Comparison of ENCODE assay signal across 9 mouse cellular contexts in the genomic region with DNA sequence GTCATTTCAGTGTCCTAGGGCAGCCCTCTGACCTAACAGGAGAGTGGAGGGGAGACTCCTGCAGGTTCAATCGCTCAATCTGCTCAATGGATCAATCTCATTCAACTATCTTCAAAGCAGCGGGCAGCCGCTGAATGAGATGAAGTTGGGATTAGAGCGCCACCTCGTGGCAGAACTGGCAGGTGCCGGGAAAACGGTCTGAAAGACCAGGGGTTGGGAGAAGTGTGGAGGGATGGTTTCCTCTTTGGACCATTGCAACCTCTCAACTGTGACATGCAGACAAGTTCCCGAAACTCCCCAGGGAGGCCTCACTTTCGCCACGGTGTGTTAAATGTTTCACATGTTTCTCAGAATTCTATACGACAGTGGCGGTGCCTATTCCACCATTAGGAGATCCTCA. TPM values are rescaled to one million over a fixed set of nuclear protein-coding genes. Genes with fewer than 3 reads are reported as not detected.
DNase-seq lines count a peak whose midpoint lies in the region; ATAC-seq and TF ChIP-seq lines count a peak whose summit lies in the region.
"Had no signal": no experiment of that assay in that cellular context is flagged by ENCODE, and none has a peak within 500 bp of the region (broad histone marks: within the 10 kb centered on the region; RNA-seq: fewer than 3 reads in every experiment).

No protein-coding gene starts in this region.

- H3K4me1 ChIP-seq in ES-Bruce4 (ENCODE audit: control insufficient read depth, insufficient read depth, low read length), result no peaks in the 10 kb centered on the region
- peaks cover 30% of the 10 kb centered on the region for H3K4me1 ChIP-seq in forebrain, embryonic 13.5 days
- H3K4me1 ChIP-seq in hindbrain, embryonic 11.5 days (replicated peaks; ENCODE audit: control insufficient read depth, insufficient read depth, low read length), result 0 out of 2 replicates have a peak, but pooled peaks cover 3% of the 10 kb centered on the region

- peak overlapping the region; percentile 40 for H3K4me2 ChIP-seq in forebrain, embryonic 13.5 days
- H3K4me2 ChIP-seq in hindbrain, embryonic 11.5 days (replicated peaks; ENCODE audit: low read depth, low read length), result no peak overlapping the region

- peak; percentile 97 for TF ChIP-seq CTCF in ES-Bruce4 (IDR thresholded peaks at IDR 0.05; ENCODE audit: low read depth, low read length)

- no peak for TF ChIP-seq POLR2A in ES-Bruce4 (IDR thresholded peaks at IDR 0.05; ENCODE audit: insufficient read depth, low read length)

- no peak for ATAC-seq in forebrain, embryonic 13.5 days
- no peak for ATAC-seq in hindbrain, embryonic 11.5 days (ENCODE audit: low FRiP score)

- peaks cover 9% of the 10 kb centered on the region; the same call in 1 of the 2 replicates for H3K36me3 ChIP-seq in ES-Bruce4 (ENCODE audit: control insufficient read depth, insufficient read depth, low read length, poor library complexity, severe bottlenecking)
- peaks cover 53% of the 10 kb centered on the region for H3K36me3 ChIP-seq in forebrain, embryonic 13.5 days (ENCODE audit: poor library complexity, severe bottlenecking)
- H3K36me3 ChIP-seq in hindbrain, embryonic 11.5 days (ENCODE audit: control insufficient read depth, insufficient read depth, low read length), result no peaks in the 10 kb centered on the region

- H3K4me3 ChIP-seq in ES-Bruce4 (ENCODE audit: low read depth, low read length), result no peak overlapping the region
- 0 out of 2 replicates have a peak overlapping the region, but pooled peaks have one; percentile 10 for H3K4me3 ChIP-seq in forebrain, embryonic 13.5 days
- H3K4me3 ChIP-seq in hindbrain, embryonic 11.5 days (ENCODE audit: low read depth, low read length), result no peak overlapping the region

- WGBS in forebrain, embryonic 13.5 days, result 13% methylated on average over 12 of the region's 12 CpGs
- WGBS in hindbrain, embryonic 11.5 days, result 14% methylated on average over 12 of the region's 12 CpGs

- H3K27ac ChIP-seq in ES-Bruce4 (ENCODE audit: insufficient read depth, low read length), result no peak overlapping the region
- H3K27ac ChIP-seq in forebrain, embryonic 13.5 days, result no peak overlapping the region
- H3K27ac ChIP-seq in hindbrain, embryonic 11.5 days (ENCODE audit: low read depth, low read length), result no peak overlapping the region

- peak; percentile 34 for DNase-seq in brain, embryonic 18.5 days (ENCODE audit: low read depth, low spot score)
- peak; percentile 94 for DNase-seq in hindbrain, embryonic 11.5 days (ENCODE audit: low spot score)
- DNase-seq in layer of hippocampus, postnatal 14 days (ENCODE audit: low spot score in 2 of 2), result peak; percentile 83 to 86
- peak; percentile 81 to 91 for DNase-seq in lung, postnatal 4 days
- peak; percentile 76 for DNase-seq in right cerebral cortex, adult 18-20 months
- peak; percentile 62 for DNase-seq in urinary bladder, postnatal 10 days (ENCODE audit: low spot score)

- no peak overlapping the region for H3K9ac ChIP-seq in ES-Bruce4 (ENCODE audit: low read depth, poor library complexity, severe bottlenecking)
- H3K9ac ChIP-seq in forebrain, embryonic 13.5 days, result peak overlapping the region; percentile 27; the same call in 1 of the 2 replicates
- H3K9ac ChIP-seq in hindbrain, embryonic 11.5 days (ENCODE audit: low read depth, low read length), result no peak overlapping the region

- H3K27me3 ChIP-seq in ES-Bruce4 (ENCODE audit: control insufficient read depth, insufficient read depth, low read length, poor library complexity, severe bottlenecking), result no peaks in the 10 kb centered on the region
- no peaks in the 10 kb centered on the region for H3K27me3 ChIP-seq in forebrain, embryonic 13.5 days
- no peaks in the 10 kb centered on the region for H3K27me3 ChIP-seq in hindbrain, embryonic 11.5 days (ENCODE audit: control insufficient read depth, insufficient read depth, low read length)

- TF ChIP-seq EP300 in ES-Bruce4 (IDR thresholded peaks at IDR 0.05; ENCODE audit: insufficient read depth, low read depth, low read length), result no peak

- H3K9me3 ChIP-seq in ES-Bruce4 (replicated peaks; ENCODE audit: control insufficient read depth, insufficient read depth, low read length, poor library complexity, severe bottlenecking), result no peaks in the 10 kb centered on the region
- H3K9me3 ChIP-seq in forebrain, embryonic 13.5 days (replicated peaks), result no peaks in the 10 kb centered on the region
- no peaks in the 10 kb centered on the region for H3K9me3 ChIP-seq in hindbrain, embryonic 11.5 days (ENCODE audit: control insufficient read depth, low read length)

RNA-seq across cellular contexts. Expression of gene Atp6v1g2, which starts 1.4 kb away (rescaled TPM):
- 2.3 and 4.2 TPM in 2 replicates for polyA plus RNA-seq in ES-Bruce4 (2011; ENCODE audit: insufficient read depth, insufficient read length, low read depth, missing spikeins)
- polyA plus RNA-seq in forebrain, embryonic 13.5 days (2015; fragmentation: Nextera tagmentation; extraction: Ambion mirVana), result 20.8 and 24.3 TPM in 2 replicates
- polyA plus RNA-seq in hindbrain, embryonic 11.5 days (2014; fragmentation: Nextera tagmentation; extraction: Ambion mirVana), result 14.7 and 16.8 TPM in 2 replicates
- 100 to 1,000 TPM; 485 to 488 TPM for total RNA-seq in layer of hippocampus, postnatal 14 days (2021)

RNA-seq across cellular contexts. Expression of gene Nfkbil1, which starts 3.5 kb away (rescaled TPM):
- 7.9 and 12.5 TPM in 2 replicates for polyA plus RNA-seq in ES-Bruce4 (2011; ENCODE audit: insufficient read depth, insufficient read length, low read depth, missing spikeins)
- 10.5 and 11.2 TPM in 2 replicates for polyA plus RNA-seq in forebrain, embryonic 13.5 days (2015; fragmentation: Nextera tagmentation; extraction: Ambion mirVana)
- 2.3 and 3.7 TPM in 2 replicates for polyA plus RNA-seq in hindbrain, embryonic 11.5 days (2014; fragmentation: Nextera tagmentation; extraction: Ambion mirVana)
- total RNA-seq in layer of hippocampus, postnatal 14 days (2021), result 10 to 100 TPM; 13.2 to 14.5 TPM

RNA-seq across cellular contexts. Expression of gene Ddx39b, which starts 9.5 kb away (rescaled TPM):
- 245 and 258 TPM in 2 replicates for polyA plus RNA-seq in ES-Bruce4 (2011; ENCODE audit: insufficient read depth, insufficient read length, low read depth, missing spikeins)
- polyA plus RNA-seq in forebrain, embryonic 13.5 days (2015; fragmentation: Nextera tagmentation; extraction: Ambion mirVana), result 592 and 632 TPM in 2 replicates
- polyA plus RNA-seq in hindbrain, embryonic 11.5 days (2014; fragmentation: Nextera tagmentation; extraction: Ambion mirVana), result 633 and 640 TPM in 2 replicates
- 100 to 1,000 TPM; 234 to 244 TPM for total RNA-seq in layer of hippocampus, postnatal 14 days (2021)

RNA-seq across cellular contexts. Expression of gene Gm16181, which starts 11.4 kb away (rescaled TPM):
- not detected in 2 replicates for polyA plus RNA-seq in ES-Bruce4 (2011; ENCODE audit: insufficient read depth, insufficient read length, low read depth, missing spikeins)
- polyA plus RNA-seq in forebrain, embryonic 13.5 days (2015; fragmentation: Nextera tagmentation; extraction: Ambion mirVana), result 0.37 and 0.59 TPM in 2 replicates
- 0.36 and 0.43 TPM in 2 replicates for polyA plus RNA-seq in hindbrain, embryonic 11.5 days (2014; fragmentation: Nextera tagmentation; extraction: Ambion mirVana)
- not detected for total RNA-seq in layer of hippocampus, postnatal 14 days (2021)
- polyA plus RNA-seq: large intestine, adult 2 months had no signal

RNA-seq across cellular contexts. Expression of gene Lta, which starts 26.9 kb away (rescaled TPM):
- polyA plus RNA-seq in ES-Bruce4 (2011; ENCODE audit: insufficient read depth, insufficient read length, low read depth, missing spikeins), result 0.64 TPM in 1 of 2 replicates, not detected in the other
- 0.16 TPM in 1 of 2 replicates, not detected in the other for polyA plus RNA-seq in forebrain, embryonic 13.5 days (2015; fragmentation: Nextera tagmentation; extraction: Ambion mirVana)
- polyA plus RNA-seq in hindbrain, embryonic 11.5 days (2014; fragmentation: Nextera tagmentation; extraction: Ambion mirVana), result not detected in 2 replicates
- total RNA-seq in layer of hippocampus, postnatal 14 days (2021), result 1 to 10 TPM in 1 of 2 experiments, under 1 TPM in 1; 0.62 to 1.1 TPM

Comparison
In these comparisons a context has a peak if more than half of its experiments do, and no peak if none do; other contexts are left out.
1. DNase-seq: peak in every context shown above with its lines; median percentile 94 in hindbrain, embryonic 11.5 days; 86 in lung, postnatal 4 days; 84 in layer of hippocampus, postnatal 14 days; 76 in right cerebral cortex, adult 18-20 months; 62 in urinary bladder, postnatal 10 days; 34 in brain, embryonic 18.5 days.